Mouse (Mus musculus) kidney, postnatal 0 days (tissue): ENCODE measurements at regions not wholly inside any gene's neighbourhood (a gene's known extent, or its start where the extent isn't known, plus 50 kb on each side); places are given as distances from the start of the nearest gene placed in this dataset.

Source experiments
- ATAC-seq: fragments of 200-750 bp; cut with Nextera tagmentation; replicated peaks from 2 replicates; pipeline ENCODE4 v1.8.0; 2017; ENCODE audit warnings: low read depth, moderate number of reproducible peaks, moderate TSS enrichment, moderate library complexity; ENCODE audit not compliant: low FRiP score
- DNase-seq: peaks from one replicate; pipeline ENCODE4 v3.0.0-alpha.2; 2016; ENCODE audit warnings: low spot score
- H3K27ac ChIP-seq: fragments of 300-500 bp; sonication (generic); 2 replicates; pipeline ENCODE4 v1.5.1; 2014; ENCODE audit warnings: mild to moderate bottlenecking
- H3K27me3 ChIP-seq: fragments of 300-500 bp; sonication (generic); 2 replicates; pipeline ENCODE4 v1.6.1; 2014; ENCODE audit warnings: low read length, mixed read lengths; ENCODE audit not compliant: insufficient read depth
- H3K36me3 ChIP-seq: fragments of 300-500 bp; sonication (generic); 2 replicates; pipeline ENCODE4 v1.6.1; 2014; ENCODE audit warnings: low read length, mixed read lengths; ENCODE audit not compliant: insufficient read depth
- H3K4me1 ChIP-seq: fragments of 300-500 bp; sonication (generic); replicated peaks from 2 replicates; pipeline ENCODE4 v1.6.1; 2014; ENCODE audit warnings: antibody characterized with exemption, low read length, mixed read lengths; ENCODE audit not compliant: insufficient read depth
- H3K4me2 ChIP-seq: fragments of 300-500 bp; sonication (generic); 2 replicates; pipeline ENCODE4 v1.6.1; 2014; ENCODE audit warnings: mild to moderate bottlenecking, low read length, moderate library complexity, mixed read lengths
- H3K4me3 ChIP-seq: fragments of 300-500 bp; sonication (generic); replicated peaks from 2 replicates; pipeline ENCODE4 v1.5.1; 2014; ENCODE audit warnings: low read depth, low read length
- H3K9ac ChIP-seq: fragments of 300-500 bp; sonication (generic); 2 replicates; pipeline ENCODE4 v1.6.1; 2014; ENCODE audit warnings: low read depth, low read length
- H3K9me3 ChIP-seq: fragments of 300-500 bp; sonication (generic); replicated peaks from 2 replicates; pipeline ENCODE4 v1.6.1; 2016; ENCODE audit warnings: low read length, inconsistent platforms, mixed read lengths
- CTCF ChIP-seq: IDR thresholded peaks from 2 replicates; pipeline ENCODE4 v1.5.1; 2016; ENCODE audit warnings: antibody characterized with exemption, low read depth, mild to moderate bottlenecking, moderate library complexity
- WGBS: fragments of 180-500 bp; shearing (Covaris S2); extraction: QIAGEN DNeasy Blood & Tissue Kit; methylation state at CpG from one replicate; pipeline ENCODE4 v1.1.7; 2014; 5-methylcytosine and 5-hydroxymethylcytosine counted together

- H3K4me3 ChIP-seq, result no peak overlapping the region
- no peak overlapping the region for H3K27ac ChIP-seq
- TF ChIP-seq CTCF, result no peak
- H3K9ac ChIP-seq, result no peak overlapping the region
- DNase-seq (no peak), ATAC-seq (no peak)
- WGBS, result 57% methylated on average over 2 of the region's 2 CpGs
- H3K4me1 ChIP-seq, result no peaks in the 10 kb centered on the region
- no peaks in the 10 kb centered on the region for H3K36me3 ChIP-seq
- H3K4me2 ChIP-seq, result no peak overlapping the region
- H3K9me3 ChIP-seq, result no peaks in the 10 kb centered on the region
- no peaks in the 10 kb centered on the region for H3K27me3 ChIP-seq
Observed at GRCm38 (mm10) chr13:32422485-32422884, 83.9 kb upstream of the Gmds start.

DNA sequence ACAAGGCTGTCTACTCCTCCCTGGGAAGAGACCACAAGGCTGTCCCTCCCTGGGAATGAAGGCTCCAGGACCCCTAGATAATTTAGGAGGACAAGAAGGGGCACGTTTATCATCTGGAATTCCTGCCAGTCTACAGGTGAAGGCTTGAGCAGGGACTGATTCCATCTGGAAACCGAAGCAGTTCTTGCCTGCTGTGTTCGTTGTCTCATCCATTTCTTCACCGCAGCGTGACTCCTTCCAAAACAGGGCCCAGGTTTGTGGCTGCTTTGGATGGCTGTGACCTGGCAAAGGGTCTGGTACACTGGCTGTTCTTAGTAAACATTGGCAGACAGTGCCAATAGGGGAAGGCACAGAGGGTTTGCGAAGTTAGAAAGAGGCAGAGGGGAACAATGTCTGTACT is 80.8 kb upstream of the Gmds start:
- no peaks in the 10 kb centered on the region for H3K27me3 ChIP-seq
- H3K9me3 ChIP-seq, result no peaks in the 10 kb centered on the region
- no peak overlapping the region for H3K9ac ChIP-seq
- H3K36me3 ChIP-seq, result no peaks in the 10 kb centered on the region
- H3K4me3 ChIP-seq, result no peak overlapping the region
- 70% methylated on average over 6 of the region's 6 CpGs for WGBS
- ATAC-seq, result no peak
- H3K27ac ChIP-seq, result no peak overlapping the region
- no peak for DNase-seq
- no peaks in the 10 kb centered on the region for H3K4me1 ChIP-seq
- H3K4me2 ChIP-seq, result no peak overlapping the region
- no peak for TF ChIP-seq CTCF

DNA sequence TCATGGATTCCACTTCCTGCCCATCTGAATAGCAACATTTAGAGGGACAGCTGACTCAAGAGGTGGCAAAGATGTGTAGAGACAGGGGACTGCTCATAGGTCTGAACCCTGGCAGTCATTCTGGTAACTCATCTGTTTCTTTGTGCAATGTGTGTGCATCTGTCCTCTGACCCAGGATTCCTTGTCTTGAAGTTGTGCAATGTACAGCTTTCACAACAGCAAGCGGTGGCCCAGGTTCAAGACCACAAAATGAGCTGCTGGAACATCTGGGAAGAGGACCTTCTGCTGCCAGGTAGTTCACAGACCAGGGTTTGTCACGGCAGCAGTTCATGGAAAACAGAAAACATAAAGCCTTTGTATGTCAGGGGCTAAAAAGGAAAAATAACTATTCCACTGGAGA is 80.1 kb upstream of the Gmds start:
- TF ChIP-seq CTCF, result no peak
- no peak overlapping the region for H3K27ac ChIP-seq
- WGBS, result 90% methylated on average over 2 of the region's 2 CpGs

DNA sequence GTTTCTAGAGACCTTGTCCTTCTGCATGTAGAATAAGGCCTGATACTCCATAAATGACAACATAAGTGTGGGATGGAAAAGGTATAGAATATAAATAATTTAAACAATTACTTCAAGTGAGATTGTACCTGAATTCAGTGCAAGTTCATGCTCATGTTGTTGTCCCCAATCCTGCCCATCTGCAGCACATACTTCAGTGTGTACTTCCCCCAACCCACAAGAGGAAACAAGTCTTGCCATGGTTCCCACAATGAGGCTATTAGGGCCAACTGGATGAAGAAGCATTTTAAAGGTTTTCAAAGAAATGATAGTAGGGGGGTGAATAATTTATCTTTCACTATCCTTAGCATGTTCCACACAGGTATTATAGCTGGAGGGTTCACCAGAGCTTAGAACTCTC is 79.4 kb upstream of the Gmds start:
- TF ChIP-seq CTCF, result no peak
- no peak for DNase-seq
- Histone ChIP-seq H3K27ac (no peak overlapping the region), H3K9me3 (no peaks in the 10 kb centered on the region), H3K9ac (no peak overlapping the region), H3K36me3 (no peaks in the 10 kb centered on the region), H3K27me3 (no peaks in the 10 kb centered on the region), H3K4me2 (no peak overlapping the region), H3K4me3 (no peak overlapping the region), H3K4me1 (no peaks in the 10 kb centered on the region)
- ATAC-seq, result no peak

More for the DNA sequence above, 80.1 kb upstream of the Gmds start:
- Histone ChIP-seq H3K27me3 (no peaks in the 10 kb centered on the region), H3K4me3 (no peak overlapping the region), H3K9ac (no peak overlapping the region), H3K4me1 (no peaks in the 10 kb centered on the region), H3K36me3 (no peaks in the 10 kb centered on the region), H3K4me2 (no peak overlapping the region), H3K9me3 (no peaks in the 10 kb centered on the region)
- DNase-seq (no peak), ATAC-seq (no peak)

DNA sequence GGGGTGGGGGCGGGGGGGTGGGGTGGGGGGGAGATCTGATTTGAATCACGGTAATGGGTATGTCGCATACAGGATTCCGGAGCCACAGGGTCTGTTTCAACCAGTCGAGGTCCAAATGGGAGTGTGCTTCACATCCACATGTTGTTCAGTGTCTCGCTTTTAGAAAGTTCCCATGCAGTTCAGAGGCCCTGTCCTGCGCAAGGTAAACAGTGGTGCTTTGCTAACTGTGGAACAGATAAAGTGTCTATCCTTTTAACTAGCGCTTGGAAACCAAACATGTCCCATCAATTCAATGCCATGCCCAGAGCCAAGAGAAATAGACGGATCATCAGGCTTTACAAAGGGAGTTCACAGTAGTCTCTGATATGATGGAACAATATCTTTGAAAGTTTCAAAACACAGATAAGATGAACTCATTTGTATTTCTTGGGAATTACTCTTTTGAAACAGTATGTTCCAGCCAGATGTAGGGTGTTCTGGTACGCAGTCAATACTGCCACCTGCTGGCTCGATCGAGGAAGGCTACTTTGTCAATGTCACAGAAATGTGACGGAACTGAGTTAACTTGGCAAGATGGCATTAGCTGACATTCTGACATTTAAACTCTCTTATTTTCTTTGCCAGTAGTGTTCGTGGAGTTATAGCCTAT is 72.9 kb upstream of the Gmds start:
- Histone ChIP-seq H3K9ac (no peak overlapping the region), H3K27me3 (no peaks in the 10 kb centered on the region), H3K4me3 (no peak overlapping the region), H3K4me1 (no peaks in the 10 kb centered on the region), H3K9me3 (no peaks in the 10 kb centered on the region), H3K27ac (no peak overlapping the region), H3K36me3 (no peaks in the 10 kb centered on the region), H3K4me2 (no peak overlapping the region)
- ATAC-seq (no peak), DNase-seq (peak; percentile 84)
- 44% methylated on average over 14 of the region's 14 CpGs for WGBS
- peak; percentile 96 for TF ChIP-seq CTCF

DNA sequence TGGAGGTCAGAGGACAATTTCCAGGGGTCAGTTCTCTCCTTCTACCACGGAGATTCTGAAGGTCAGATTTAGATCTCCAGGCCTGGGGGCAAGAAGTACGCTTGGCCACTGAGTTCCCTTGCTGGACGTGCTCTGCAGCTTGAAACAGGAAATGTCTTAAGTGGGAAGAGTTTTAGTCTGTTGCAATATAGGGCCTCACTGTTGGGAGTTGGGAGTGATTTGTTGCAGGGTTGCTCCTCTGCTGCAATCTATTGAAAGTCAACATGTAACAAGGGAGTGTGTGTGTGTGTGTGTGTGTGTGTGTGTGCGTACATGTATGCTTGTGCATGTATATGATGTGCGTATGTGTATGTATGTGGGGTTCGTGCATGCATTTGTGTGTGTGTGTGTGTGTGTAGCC is 71.5 kb upstream of the Gmds start:
- H3K9me3 ChIP-seq, result no peaks in the 10 kb centered on the region
- H3K36me3 ChIP-seq, result no peaks in the 10 kb centered on the region
- no peak overlapping the region for H3K9ac ChIP-seq
- DNase-seq (no peak), ATAC-seq (no peak)
- no peak overlapping the region for H3K4me2 ChIP-seq
- no peak overlapping the region for H3K27ac ChIP-seq
- no peak for TF ChIP-seq CTCF
- H3K27me3 ChIP-seq, result no peaks in the 10 kb centered on the region
- H3K4me3 ChIP-seq, result no peak overlapping the region
- WGBS, result 69% methylated on average over 6 of the region's 6 CpGs
- no peaks in the 10 kb centered on the region for H3K4me1 ChIP-seq

- ATAC-seq, result no peak
- H3K4me2 ChIP-seq, result no peak overlapping the region
- no peaks in the 10 kb centered on the region for H3K36me3 ChIP-seq
- WGBS, result 61% methylated on average over 1 of the region's 1 CpGs
- DNase-seq, result no peak
- no peak overlapping the region for H3K4me3 ChIP-seq
- H3K27me3 ChIP-seq, result no peaks in the 10 kb centered on the region
- TF ChIP-seq CTCF, result no peak
- no peak overlapping the region for H3K27ac ChIP-seq
- H3K9me3 ChIP-seq, result no peaks in the 10 kb centered on the region
- no peaks in the 10 kb centered on the region for H3K4me1 ChIP-seq
- no peak overlapping the region for H3K9ac ChIP-seq
Observed at GRCm38 (mm10) chr13:32398616-32399015, 60.1 kb upstream of the Gmds start.
